Comparison of ENCODE assay signal across 24 mouse cellular contexts in the genomic region with DNA sequence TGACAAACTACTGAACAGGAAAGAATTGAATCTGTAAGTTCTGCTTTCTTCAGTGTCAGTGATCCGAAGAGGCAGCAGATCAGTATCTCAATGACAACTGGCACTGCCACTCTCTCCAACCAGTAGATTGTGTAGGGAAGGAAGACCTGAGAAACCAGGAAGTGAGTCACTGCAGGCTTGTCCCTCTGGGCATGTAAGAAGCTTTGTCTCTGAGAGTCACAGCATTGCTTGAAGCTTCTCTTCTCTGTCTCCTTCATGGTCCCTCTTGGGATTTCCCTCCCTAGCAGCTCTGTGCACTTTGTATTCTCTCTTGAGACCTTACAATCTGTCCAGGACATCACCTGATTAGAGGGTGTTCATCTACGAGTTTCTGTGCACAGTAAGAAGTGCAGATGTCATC.
A peak's percentile ranks its signal among the peaks of the same experiment; 100 is the strongest.
DNase-seq lines count a peak whose midpoint lies in the region; ATAC-seq and TF ChIP-seq lines count a peak whose summit lies in the region.
"Had no signal": no experiment of that assay in that cellular context is flagged by ENCODE, and none has a peak within 500 bp of the region (broad histone marks: within the 10 kb centered on the region; RNA-seq: fewer than 3 reads in every experiment).

No protein-coding gene starts in this region.

- no peak for TF ChIP-seq EP300 in liver, postnatal 0 days (IDR thresholded peaks at IDR 0.05; ENCODE audit: low read depth)

- TF ChIP-seq CTCF in G1E (IDR thresholded peaks at IDR 0.05; ENCODE audit: low read depth, low read length) = no peak
- TF ChIP-seq CTCF in liver, postnatal 0 days (IDR thresholded peaks at IDR 0.05; ENCODE audit: low read depth) = no peak

- H3K4me3 ChIP-seq in G1E (ENCODE audit: low read depth, low read length) = no peak overlapping the region
- H3K4me3 ChIP-seq in liver, postnatal 0 days (ENCODE audit: low read depth, low read length) = no peak overlapping the region
- no peak overlapping the region for H3K4me3 ChIP-seq in hindbrain, embryonic 16.5 days (ENCODE audit: low read length)
- H3K4me3 ChIP-seq: forebrain, embryonic 13.5 days; gastrocnemius, adult 2 months; heart, embryonic 10.5 days; left cerebral cortex, adult 2 months; liver, embryonic 13.5 days; neural tube, embryonic 15.5 days had no signal

- H3K27me3 ChIP-seq in G1E (ENCODE audit: insufficient read depth, low read length) = no peaks in the 10 kb centered on the region
- H3K27me3 ChIP-seq in liver, postnatal 0 days (ENCODE audit: insufficient read depth, low read length) = no peaks in the 10 kb centered on the region
- no peaks in the 10 kb centered on the region for H3K27me3 ChIP-seq in hindbrain, embryonic 16.5 days (replicated peaks; ENCODE audit: control insufficient read depth, insufficient read depth, low read length)
- H3K27me3 ChIP-seq: forebrain, embryonic 13.5 days; liver, embryonic 13.5 days; neural tube, embryonic 15.5 days had no signal

- no peak overlapping the region for H3K27ac ChIP-seq in liver, postnatal 0 days (ENCODE audit: low read depth)
- no peak overlapping the region for H3K27ac ChIP-seq in hindbrain, embryonic 16.5 days (ENCODE audit: low read depth, low read length)
- H3K27ac ChIP-seq: forebrain, embryonic 13.5 days; gastrocnemius, adult 2 months; heart, embryonic 10.5 days; hindbrain, postnatal 0 days; left cerebral cortex, adult 2 months; liver, embryonic 13.5 days; neural tube, embryonic 15.5 days had no signal

- H3K9ac ChIP-seq in liver, postnatal 0 days (replicated peaks) = no peak overlapping the region
- H3K9ac ChIP-seq in hindbrain, embryonic 16.5 days (ENCODE audit: low read depth, low read length) = no peak overlapping the region
- H3K9ac ChIP-seq: forebrain, embryonic 13.5 days; liver, embryonic 13.5 days; lung, embryonic 14.5 days; neural tube, embryonic 15.5 days had no signal

- peak; percentile 68 for ATAC-seq in G1E (ENCODE audit: extremely low read depth, insufficient number of reproducible peaks, low FRiP score, poor library complexity, severe bottlenecking)
- peak; percentile 90 for ATAC-seq in common myeloid progenitor, adult 5-6 weeks (replicated peaks; ENCODE audit: low read depth, poor library complexity, severe bottlenecking)
- peak; percentile 56; the same call in 1 of the 2 replicates for ATAC-seq in neutrophil, adult 5-6 weeks (ENCODE audit: extremely low read depth, insufficient number of reproducible peaks, low FRiP score, poor library complexity, severe bottlenecking)
- ATAC-seq in liver, postnatal 0 days = no peak
- no peak for ATAC-seq in hindbrain, embryonic 16.5 days
- ATAC-seq: forebrain, embryonic 13.5 days; hindbrain, postnatal 0 days; intestine, embryonic 16.5 days; midbrain, embryonic 16.5 days had no signal

- no peaks in the 10 kb centered on the region for H3K4me1 ChIP-seq in G1E (ENCODE audit: insufficient read depth, low read depth, low read length)
- no peaks in the 10 kb centered on the region for H3K4me1 ChIP-seq in liver, postnatal 0 days (ENCODE audit: insufficient read depth)
- no peaks in the 10 kb centered on the region for H3K4me1 ChIP-seq in hindbrain, embryonic 16.5 days (ENCODE audit: control insufficient read depth, insufficient read depth, low read depth, low read length)
- H3K4me1 ChIP-seq: forebrain, embryonic 13.5 days; liver, embryonic 13.5 days had no signal

- peak; percentile 51 for DNase-seq in 416B (ENCODE audit: low read depth)
- DNase-seq in G1E (ENCODE audit: low spot score) = no peak
- no peak for DNase-seq in liver, postnatal 0 days
- no peak for DNase-seq in thymus, adult 18-20 months
- DNase-seq: adrenal gland, postnatal 25 days; cerebellum, adult 9-10 months; gastrocnemius, adult 2 months; kidney, adult 9 months; kidney, postnatal 36 days; layer of hippocampus, adult 9-11 months; liver, embryonic 13.5 days; lung, embryonic 14.5 days; right cerebral cortex, postnatal 14 days; thymus, postnatal 36 days had no signal

- H3K9me3 ChIP-seq in G1E (replicated peaks) = no peaks in the 10 kb centered on the region
- no peaks in the 10 kb centered on the region for H3K9me3 ChIP-seq in liver, postnatal 0 days (ENCODE audit: low read length)
- no peaks in the 10 kb centered on the region for H3K9me3 ChIP-seq in hindbrain, embryonic 16.5 days (ENCODE audit: control insufficient read depth, low read length)
- H3K9me3 ChIP-seq: forebrain, embryonic 13.5 days; heart, embryonic 10.5 days; liver, embryonic 13.5 days; neural tube, embryonic 15.5 days had no signal

- no peak overlapping the region for H3K4me2 ChIP-seq in liver, postnatal 0 days (ENCODE audit: low read depth, low read length)
- H3K4me2 ChIP-seq in hindbrain, embryonic 16.5 days (ENCODE audit: low read length) = no peak overlapping the region
- H3K4me2 ChIP-seq: forebrain, embryonic 13.5 days; liver, embryonic 13.5 days; lung, embryonic 14.5 days; neural tube, embryonic 15.5 days had no signal

- no peaks in the 10 kb centered on the region for H3K36me3 ChIP-seq in G1E (replicated peaks)
- H3K36me3 ChIP-seq in liver, postnatal 0 days (replicated peaks; ENCODE audit: insufficient read depth, low read length) = no peaks in the 10 kb centered on the region
- 0 out of 2 replicates have a peak, but pooled peaks cover 2% of the 10 kb centered on the region for H3K36me3 ChIP-seq in hindbrain, embryonic 16.5 days (ENCODE audit: control insufficient read depth, insufficient read depth, low read length)
- H3K36me3 ChIP-seq: liver, embryonic 13.5 days had no signal

- WGBS in liver, postnatal 0 days (ENCODE audit: insufficient replicate concordance) = 33% methylated on average over 2 of the region's 2 CpGs
- 89% methylated on average over 2 of the region's 2 CpGs for WGBS in hindbrain, embryonic 16.5 days

Comparison
In these comparisons a context has a peak if more than half of its experiments do, and no peak if none do; other contexts are left out.
1. ATAC-seq: peak in G1E (single experiment), common myeloid progenitor, adult 5-6 weeks (single experiment) and neutrophil, adult 5-6 weeks (single experiment); none in liver, postnatal 0 days (single experiment) and hindbrain, embryonic 16.5 days (single experiment).